In the genomic region with DNA sequence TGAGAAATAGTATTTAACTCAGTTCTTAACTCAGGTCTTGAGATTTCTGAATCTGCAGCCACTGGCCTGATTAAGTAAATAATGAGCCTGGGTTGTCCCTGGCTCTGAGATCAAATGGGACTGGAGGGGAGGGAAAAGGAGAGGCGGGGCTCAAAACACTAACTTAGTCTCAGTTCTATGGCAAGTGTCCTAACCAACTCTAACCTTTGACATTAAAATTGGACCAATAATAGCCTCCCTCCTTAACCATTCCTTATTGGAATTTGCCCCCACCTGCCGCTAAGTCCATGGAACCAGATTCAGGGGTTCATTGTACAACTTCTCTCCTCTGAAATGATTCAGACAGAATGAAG, we compare ENCODE assay signal across 9 mouse cellular contexts. TPM values are rescaled to one million over a fixed set of nuclear protein-coding genes. Genes with fewer than 3 reads are reported as not detected.
DNase-seq lines count a peak whose midpoint lies in the region; ATAC-seq and TF ChIP-seq lines count a peak whose summit lies in the region.
"Had no signal": no experiment of that assay in that cellular context is flagged by ENCODE, and none has a peak within 500 bp of the region (broad histone marks: within the 10 kb centered on the region; RNA-seq: fewer than 3 reads in every experiment).

A gene (minus strand): TSS at position 88 of the 353 bp plus-strand sequence.

- no peaks in the 10 kb centered on the region for H3K36me3 ChIP-seq in heart, embryonic 11.5 days (ENCODE audit: control insufficient read depth, insufficient read depth, low read length)
- no peaks in the 10 kb centered on the region for H3K36me3 ChIP-seq in hindbrain, embryonic 12.5 days
- no peaks in the 10 kb centered on the region for H3K36me3 ChIP-seq in liver, postnatal 0 days (replicated peaks; ENCODE audit: insufficient read depth, low read length)

- ATAC-seq in heart, embryonic 11.5 days (replicated peaks; ENCODE audit: insufficient number of reproducible peaks, low FRiP score, low TSS enrichment): no peak
- ATAC-seq in hindbrain, embryonic 12.5 days (ENCODE audit: low FRiP score): peak; percentile 60
- ATAC-seq in liver, postnatal 0 days: peak; percentile 89

- H3K9ac ChIP-seq in heart, embryonic 11.5 days (ENCODE audit: low read depth, low read length): no peak within 1 kb of the TSS
- H3K9ac ChIP-seq in hindbrain, embryonic 12.5 days: peak within 1 kb of the TSS; percentile 44; the same call in 1 of the 2 replicates
- peak within 1 kb of the TSS; percentile 50 for H3K9ac ChIP-seq in liver, postnatal 0 days (replicated peaks)

- H3K4me2 ChIP-seq in heart, embryonic 11.5 days: peak within 1 kb of the TSS; percentile 42
- peak within 1 kb of the TSS; percentile 43 for H3K4me2 ChIP-seq in hindbrain, embryonic 12.5 days (replicated peaks)
- peak within 1 kb of the TSS; percentile 65 for H3K4me2 ChIP-seq in liver, postnatal 0 days (ENCODE audit: low read depth, low read length)

- 48% methylated on average over 2 of the region's 2 CpGs for WGBS in heart, embryonic 11.5 days (ENCODE audit: insufficient replicate concordance)
- 13% methylated on average over 2 of the region's 2 CpGs for WGBS in hindbrain, embryonic 12.5 days
- 52% methylated on average over 2 of the region's 2 CpGs for WGBS in liver, postnatal 0 days (ENCODE audit: insufficient replicate concordance)

- H3K4me3 ChIP-seq in heart, embryonic 11.5 days (ENCODE audit: low read depth, low read length): no peak within 1 kb of the TSS
- H3K4me3 ChIP-seq in hindbrain, embryonic 12.5 days: peak within 1 kb of the TSS; percentile 16
- peak within 1 kb of the TSS; percentile 37 for H3K4me3 ChIP-seq in liver, postnatal 0 days (ENCODE audit: low read depth, low read length)

- no peaks in the 10 kb centered on the region for H3K4me1 ChIP-seq in heart, embryonic 11.5 days (ENCODE audit: control insufficient read depth, insufficient read depth, low read length)
- H3K4me1 ChIP-seq in hindbrain, embryonic 12.5 days: peaks cover 7% of the 10 kb centered on the region; the same call in 1 of the 2 replicates
- H3K4me1 ChIP-seq in liver, postnatal 0 days (ENCODE audit: insufficient read depth): peaks cover 7% of the 10 kb centered on the region; the same call in 1 of the 2 replicates

- no peak for TF ChIP-seq EP300 in liver, postnatal 0 days (IDR thresholded peaks at IDR 0.05; ENCODE audit: low read depth)

- no peaks in the 10 kb centered on the region for H3K9me3 ChIP-seq in heart, embryonic 11.5 days (replicated peaks; ENCODE audit: control insufficient read depth, low read length)
- no peaks in the 10 kb centered on the region for H3K9me3 ChIP-seq in hindbrain, embryonic 12.5 days (replicated peaks)
- H3K9me3 ChIP-seq in liver, postnatal 0 days (ENCODE audit: low read length): no peaks in the 10 kb centered on the region

- DNase-seq in heart, postnatal 4 days: no peak
- DNase-seq in ZHBTc4 (ENCODE audit: low read depth, low spot score): peak; percentile 54
- no peak for DNase-seq in liver, postnatal 0 days
- no peak for DNase-seq in right cerebral cortex, adult 2 months (ENCODE audit: low spot score in 2 of 2)
- DNase-seq in thymus, postnatal 10 days (ENCODE audit: low spot score in 2 of 2): no peak
- DNase-seq in left cerebral cortex, adult 18-20 months (ENCODE audit: low spot score in 2 of 2): no peak
- DNase-seq: gastrocnemius, postnatal 10 days had no signal

- no peak within 1 kb of the TSS; the same call in 1 of the 2 replicates for H3K27ac ChIP-seq in heart, embryonic 11.5 days (ENCODE audit: low read depth, low read length)
- H3K27ac ChIP-seq in hindbrain, embryonic 12.5 days: peak within 1 kb of the TSS; percentile 74
- peak within 1 kb of the TSS; percentile 84 for H3K27ac ChIP-seq in liver, postnatal 0 days (ENCODE audit: low read depth)

- no peaks in the 10 kb centered on the region; the same call in 1 of the 2 replicates for H3K27me3 ChIP-seq in heart, embryonic 11.5 days (ENCODE audit: control insufficient read depth, insufficient read depth, low read length)
- no peaks in the 10 kb centered on the region for H3K27me3 ChIP-seq in hindbrain, embryonic 12.5 days
- no peaks in the 10 kb centered on the region for H3K27me3 ChIP-seq in liver, postnatal 0 days (ENCODE audit: insufficient read depth, low read length)

- TF ChIP-seq CTCF in liver, postnatal 0 days (IDR thresholded peaks at IDR 0.05; ENCODE audit: low read depth): no peak

RNA-seq across cellular contexts. Expression of the gene that starts here (rescaled TPM):
- polyA plus RNA-seq in heart, embryonic 11.5 days (2014; fragmentation: Nextera tagmentation; extraction: Ambion mirVana): 0.10 and 0.20 TPM in 2 replicates
- under 1 TPM; 0.12 to 0.20 TPM for total RNA-seq in heart, postnatal 4 days (2021)
- polyA plus RNA-seq in hindbrain, embryonic 12.5 days (2016; fragmentation: Nextera tagmentation; extraction: Ambion mirVana): 0.17 and 0.28 TPM in 2 replicates
- 1.1 and 1.6 TPM in 2 replicates for polyA plus RNA-seq in liver, postnatal 0 days (2015; fragmentation: Nextera tagmentation; extraction: Ambion mirVana)
- total RNA-seq in left cerebral cortex, adult 18-20 months (2021): 1 to 10 TPM; 3.0 to 3.7 TPM

Comparison
In these comparisons a context has a peak if more than half of its experiments do, and no peak if none do; other contexts are left out.
1. Peak in ATAC-seq, H3K4me3 ChIP-seq, H3K27ac ChIP-seq, H3K9ac ChIP-seq and H3K4me2 ChIP-seq in hindbrain, embryonic 12.5 days; RNA of the gene not detected or under 1 TPM.